Mouse (Mus musculus): ENCODE results near the gene Khk.

Gene Khk

DNA sequence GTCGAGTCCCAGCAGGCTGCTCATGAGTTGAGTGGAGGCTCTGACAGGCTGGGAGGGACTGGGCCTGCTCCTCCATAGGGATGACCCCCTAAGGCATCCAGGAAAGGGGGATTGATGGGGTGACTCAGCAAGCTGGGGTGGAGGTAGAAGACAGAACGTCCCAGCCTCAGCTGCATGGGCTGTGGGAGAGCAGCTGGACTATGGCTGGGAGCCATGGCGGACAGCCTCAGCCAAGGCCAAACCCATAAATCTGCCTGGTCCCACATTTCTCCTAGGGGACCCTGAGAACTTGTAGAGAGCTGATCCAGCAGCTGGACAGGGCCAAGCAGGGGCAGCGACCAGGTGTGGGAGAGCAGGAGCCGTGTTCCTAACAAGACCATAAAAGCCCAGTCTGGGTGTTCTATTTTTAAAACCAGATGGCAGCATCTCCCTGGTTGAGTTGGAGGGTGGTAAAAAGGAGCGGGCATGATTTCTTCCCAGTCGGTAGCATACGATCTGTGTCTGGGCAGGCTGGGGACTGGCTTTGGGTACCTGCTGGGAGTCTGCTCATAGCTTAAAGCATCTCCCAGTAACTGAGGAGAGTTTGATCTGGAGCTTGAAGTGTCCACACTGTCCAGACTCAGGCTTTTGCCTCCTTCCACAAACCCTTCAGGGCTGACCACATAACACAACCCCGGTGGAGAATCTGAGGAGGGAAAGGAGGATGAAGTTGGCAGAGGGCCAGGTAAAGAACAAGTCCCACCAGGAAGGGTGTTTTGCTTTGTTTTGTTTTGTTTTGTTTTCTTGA lies 53.8 kb downstream of the Khk start:
- DNase-seq: no peak

All from layer of hippocampus, adult 9-11 months (tissue).